Mouse (Mus musculus): ENCODE measurements around the gene Phf21a. TPM values are rescaled to one million over a fixed set of nuclear protein-coding genes. Genes with fewer than 3 reads are reported as not detected.

Phf21a gene
- polyA plus RNA-seq, 1 experiment from 2014 or later: 25.5 TPM

DNA sequence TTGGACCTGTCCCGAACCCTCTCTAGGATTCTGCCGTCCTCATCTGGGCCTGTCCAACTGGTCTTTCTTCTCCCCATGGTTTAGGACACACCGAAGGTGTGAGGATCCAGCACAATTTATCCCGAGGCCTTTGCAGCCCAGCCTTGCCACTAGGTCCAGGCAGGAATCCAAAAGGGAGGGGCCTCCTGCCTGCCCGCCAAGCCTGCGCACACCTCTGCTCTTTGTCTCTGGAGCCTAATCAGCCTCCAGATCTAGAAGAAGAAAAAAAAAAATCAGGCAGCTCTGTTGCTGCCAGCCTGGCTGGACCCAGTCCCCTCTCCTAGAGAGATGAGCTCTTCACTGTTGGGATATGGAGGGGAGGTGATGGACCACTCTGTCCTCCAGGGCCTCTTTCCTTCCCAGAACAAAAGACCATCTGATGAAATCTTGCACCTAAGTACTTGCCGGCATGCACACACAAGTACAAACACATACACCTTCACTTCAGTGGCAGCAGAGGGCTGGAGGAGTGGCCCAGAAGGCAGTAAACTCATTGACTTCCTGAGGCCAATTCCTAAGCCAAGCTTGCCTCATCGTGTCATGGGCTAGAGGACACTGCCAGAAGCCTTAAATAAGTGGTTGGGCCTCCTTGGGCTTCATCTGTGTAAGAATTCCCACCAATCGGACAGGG lies 280.0 kb downstream of the Phf21a start:
- no peak overlapping the region for H3K9ac ChIP-seq (ENCODE audit: low read depth, low read length)
- WGBS (ENCODE audit: insufficient replicate concordance): 57% methylated on average over 9 of the region's 9 CpGs
- ATAC-seq (replicated peaks; ENCODE audit: insufficient number of reproducible peaks, low FRiP score, low TSS enrichment): no peak
- no peak overlapping the region for H3K4me2 ChIP-seq
- no peak overlapping the region for H3K27ac ChIP-seq (ENCODE audit: low read depth, low read length)
- H3K4me3 ChIP-seq (ENCODE audit: low read depth, low read length): no peak overlapping the region
- H3K4me1 ChIP-seq (ENCODE audit: control insufficient read depth, insufficient read depth, low read length): peaks cover 26% of the 10 kb centered on the region
- H3K36me3 ChIP-seq (ENCODE audit: control insufficient read depth, insufficient read depth, low read length): no peaks in the 10 kb centered on the region
- peaks cover 51% of the 10 kb centered on the region for H3K27me3 ChIP-seq (ENCODE audit: control insufficient read depth, insufficient read depth, low read length)
- H3K9me3 ChIP-seq (replicated peaks; ENCODE audit: control insufficient read depth, low read length): no peaks in the 10 kb centered on the region

DNA sequence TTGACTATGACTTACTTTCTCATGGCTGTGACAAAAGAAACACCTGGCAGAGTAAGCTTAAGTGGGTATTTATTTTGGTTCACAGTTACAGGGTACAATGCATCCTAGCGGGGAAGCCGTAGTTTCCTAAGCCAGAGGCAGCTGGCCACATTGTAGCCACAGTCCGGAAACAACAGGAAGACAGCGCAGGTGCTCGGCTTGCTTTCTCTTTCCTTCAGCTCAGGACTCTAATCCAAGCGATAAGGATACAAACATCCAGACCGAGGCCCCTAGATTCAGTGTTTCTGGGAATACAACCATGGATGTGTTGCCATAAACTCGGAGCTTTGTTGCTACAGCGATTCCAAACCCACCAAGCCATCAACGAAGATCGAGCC lies 280.5 kb downstream of the Phf21a start:
- Histone ChIP-seq H3K27me3 (ENCODE audit: control insufficient read depth, insufficient read depth, low read length) (peaks cover 49% of the 10 kb centered on the region), H3K9me3 (replicated peaks; ENCODE audit: control insufficient read depth, low read length) (no peaks in the 10 kb centered on the region), H3K4me3 (ENCODE audit: low read depth, low read length) (no peak overlapping the region), H3K36me3 (ENCODE audit: control insufficient read depth, insufficient read depth, low read length) (peaks cover 1% of the 10 kb centered on the region; the same call in 1 of the 2 replicates), H3K27ac (ENCODE audit: low read depth, low read length) (no peak overlapping the region), H3K9ac (ENCODE audit: low read depth, low read length) (no peak overlapping the region), H3K4me2 (peak overlapping the region; percentile 98; the same call in 1 of the 2 replicates), H3K4me1 (ENCODE audit: control insufficient read depth, insufficient read depth, low read length) (peaks cover 26% of the 10 kb centered on the region)
- 74% methylated on average over 11 of the region's 11 CpGs for WGBS (ENCODE audit: insufficient replicate concordance)
- ATAC-seq (replicated peaks; ENCODE audit: insufficient number of reproducible peaks, low FRiP score, low TSS enrichment): no peak

DNA sequence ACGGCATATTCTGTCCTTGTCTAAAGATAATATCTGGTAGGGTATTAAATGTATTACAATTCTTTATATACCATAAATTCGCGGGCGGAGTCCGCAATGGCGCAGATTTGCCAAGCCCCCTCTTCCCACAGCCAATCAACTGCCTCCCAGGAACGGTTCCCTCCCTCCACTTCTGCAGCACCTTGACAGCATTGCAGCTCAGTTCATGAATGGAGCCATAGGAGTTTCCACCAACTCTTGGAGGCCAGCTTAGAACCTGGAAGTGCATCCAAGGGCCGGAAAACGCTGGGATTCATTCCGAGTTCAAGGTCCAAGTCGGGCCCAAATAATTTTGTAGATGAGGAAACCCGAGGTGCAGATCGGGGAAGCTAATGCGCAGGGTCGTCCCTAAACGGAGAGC lies 281.6 kb downstream of the Phf21a start, which contains the start of the genes Pex16 and Large2:
Gene Pex16, plus strand, starts transcription at position 163 of the 400 bp plus-strand sequence.
Gene Large2, minus strand, starts transcription at position 356 of the 400 bp plus-strand sequence.
- Histone ChIP-seq H3K4me2 (peak within 1 kb of the TSS; percentile 98), H3K9ac (ENCODE audit: low read depth, low read length) (peak within 1 kb of the TSS; percentile 77), H3K27me3 (ENCODE audit: control insufficient read depth, insufficient read depth, low read length) (peaks cover 38% of the 10 kb centered on the region), H3K27ac (ENCODE audit: low read depth, low read length) (peak within 1 kb of the TSS; percentile 88), H3K36me3 (ENCODE audit: control insufficient read depth, insufficient read depth, low read length) (peaks cover 6% of the 10 kb centered on the region; the same call in 1 of the 2 replicates), H3K4me1 (ENCODE audit: control insufficient read depth, insufficient read depth, low read length) (peaks cover 26% of the 10 kb centered on the region), H3K4me3 (ENCODE audit: low read depth, low read length) (peak within 1 kb of the TSS; percentile 75), H3K9me3 (replicated peaks; ENCODE audit: control insufficient read depth, low read length) (no peaks in the 10 kb centered on the region)
- WGBS (ENCODE audit: insufficient replicate concordance): 5% methylated on average over 16 of the region's 16 CpGs
- ATAC-seq (replicated peaks; ENCODE audit: insufficient number of reproducible peaks, low FRiP score, low TSS enrichment): no peak

DNA sequence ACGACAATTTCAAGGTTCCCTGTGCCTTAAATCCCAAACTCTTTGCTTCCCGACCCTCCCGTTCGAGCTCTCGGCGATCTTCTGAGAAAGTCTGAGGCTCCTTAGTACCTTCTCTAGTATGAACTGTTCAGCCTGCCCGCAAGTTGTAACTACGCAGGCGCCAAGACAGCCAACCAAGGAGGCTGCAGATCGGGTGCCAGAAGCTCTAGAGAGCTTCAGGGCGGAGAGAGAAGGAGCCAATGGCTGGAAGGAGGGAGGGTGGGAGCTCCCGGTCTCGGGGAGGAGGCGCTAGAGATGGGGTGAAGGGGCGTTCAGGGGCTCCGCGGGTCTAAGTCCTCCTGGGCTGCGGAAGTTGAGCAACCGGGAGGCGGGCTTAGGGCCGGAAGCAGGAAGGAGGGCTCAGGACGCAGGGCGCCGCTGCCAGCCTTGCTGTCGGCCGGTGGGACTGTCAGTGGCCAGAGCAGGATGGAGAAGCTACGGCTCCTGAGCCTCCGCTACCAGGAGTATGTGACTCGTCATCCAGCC lies 282.2 kb downstream of the Phf21a start:
- Histone ChIP-seq H3K4me2 (peak overlapping the region; percentile 98), H3K4me3 (ENCODE audit: low read depth, low read length) (peak overlapping the region; percentile 75), H3K27ac (ENCODE audit: low read depth, low read length) (peak overlapping the region; percentile 88), H3K27me3 (ENCODE audit: control insufficient read depth, insufficient read depth, low read length) (peaks cover 32% of the 10 kb centered on the region), H3K4me1 (ENCODE audit: control insufficient read depth, insufficient read depth, low read length) (peaks cover 26% of the 10 kb centered on the region), H3K9ac (ENCODE audit: low read depth, low read length) (peak overlapping the region; percentile 77), H3K9me3 (replicated peaks; ENCODE audit: control insufficient read depth, low read length) (no peaks in the 10 kb centered on the region), H3K36me3 (ENCODE audit: control insufficient read depth, insufficient read depth, low read length) (peaks cover 6% of the 10 kb centered on the region; the same call in 1 of the 2 replicates)
- peak; percentile 88 for ATAC-seq (replicated peaks; ENCODE audit: insufficient number of reproducible peaks, low FRiP score, low TSS enrichment)
- WGBS (ENCODE audit: insufficient replicate concordance): 0% methylated on average over 29 of the region's 29 CpGs

DNA sequence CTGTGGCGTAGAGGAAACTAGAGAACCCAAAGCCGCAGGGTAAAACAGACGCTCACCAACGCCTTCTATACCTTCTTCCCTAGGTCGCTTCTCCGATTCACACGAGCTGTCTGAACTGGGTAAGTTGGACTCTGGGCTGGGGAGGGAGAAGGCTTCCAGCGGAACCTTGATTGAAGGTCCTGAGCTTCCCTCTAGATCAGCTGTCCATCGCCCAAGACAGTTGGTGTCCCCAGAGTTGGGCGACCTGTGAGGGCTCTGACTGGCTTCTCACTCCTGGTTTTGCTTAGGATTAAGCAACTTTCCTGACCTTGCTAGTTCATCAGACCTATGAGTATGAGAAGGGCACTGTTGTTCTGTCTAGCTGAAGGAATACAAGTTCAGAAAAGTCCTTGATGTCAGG lies 282.9 kb downstream of the Phf21a start:
- H3K27ac ChIP-seq (ENCODE audit: low read depth, low read length): peak overlapping the region; percentile 88; the same call in 1 of the 2 replicates

DNA sequence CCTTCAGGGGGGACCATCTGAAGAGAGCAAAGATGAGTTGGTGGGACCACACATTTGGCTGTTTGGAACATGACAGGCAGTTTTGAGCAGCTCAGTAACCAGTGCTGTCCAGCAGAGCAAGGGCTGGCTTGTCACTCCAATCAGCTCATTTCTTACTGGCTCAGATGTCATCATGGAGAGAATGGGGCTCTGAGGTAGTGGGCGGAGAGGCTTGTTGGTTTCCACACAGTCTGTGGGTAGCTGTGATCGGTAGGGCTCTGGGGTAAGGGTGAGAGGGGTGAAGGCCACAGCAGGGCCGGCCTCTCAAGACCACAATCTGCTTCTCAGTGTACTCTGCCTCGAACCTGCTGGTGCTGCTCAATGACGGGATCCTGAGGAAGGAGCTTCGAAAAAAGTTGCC lies 283.4 kb downstream of the Phf21a start:
- 84% methylated on average over 6 of the region's 6 CpGs for WGBS (ENCODE audit: insufficient replicate concordance)
- Histone ChIP-seq H3K4me1 (ENCODE audit: control insufficient read depth, insufficient read depth, low read length) (peaks cover 15% of the 10 kb centered on the region), H3K4me3 (ENCODE audit: low read depth, low read length) (no peak overlapping the region; the same call in 1 of the 2 replicates), H3K36me3 (ENCODE audit: control insufficient read depth, insufficient read depth, low read length) (peaks cover 6% of the 10 kb centered on the region; the same call in 1 of the 2 replicates), H3K9me3 (replicated peaks; ENCODE audit: control insufficient read depth, low read length) (no peaks in the 10 kb centered on the region), H3K9ac (ENCODE audit: low read depth, low read length) (peak overlapping the region; percentile 77), H3K4me2 (peak overlapping the region; percentile 98), H3K27ac (ENCODE audit: low read depth, low read length) (no peak overlapping the region), H3K27me3 (ENCODE audit: control insufficient read depth, insufficient read depth, low read length) (peaks cover 21% of the 10 kb centered on the region)
- ATAC-seq (replicated peaks; ENCODE audit: insufficient number of reproducible peaks, low FRiP score, low TSS enrichment): no peak

More for the DNA sequence above, 282.9 kb downstream of the Phf21a start:
- peak overlapping the region; percentile 77 for H3K9ac ChIP-seq (ENCODE audit: low read depth, low read length)
- peaks cover 6% of the 10 kb centered on the region; the same call in 1 of the 2 replicates for H3K36me3 ChIP-seq (ENCODE audit: control insufficient read depth, insufficient read depth, low read length)
- ATAC-seq (replicated peaks; ENCODE audit: insufficient number of reproducible peaks, low FRiP score, low TSS enrichment): no peak
- H3K4me3 ChIP-seq (ENCODE audit: low read depth, low read length): peak overlapping the region; percentile 75
- no peaks in the 10 kb centered on the region for H3K9me3 ChIP-seq (replicated peaks; ENCODE audit: control insufficient read depth, low read length)
- H3K27me3 ChIP-seq (ENCODE audit: control insufficient read depth, insufficient read depth, low read length): peaks cover 26% of the 10 kb centered on the region
- WGBS (ENCODE audit: insufficient replicate concordance): 13% methylated on average over 10 of the region's 10 CpGs
- peaks cover 20% of the 10 kb centered on the region for H3K4me1 ChIP-seq (ENCODE audit: control insufficient read depth, insufficient read depth, low read length)
- peak overlapping the region; percentile 98 for H3K4me2 ChIP-seq

DNA sequence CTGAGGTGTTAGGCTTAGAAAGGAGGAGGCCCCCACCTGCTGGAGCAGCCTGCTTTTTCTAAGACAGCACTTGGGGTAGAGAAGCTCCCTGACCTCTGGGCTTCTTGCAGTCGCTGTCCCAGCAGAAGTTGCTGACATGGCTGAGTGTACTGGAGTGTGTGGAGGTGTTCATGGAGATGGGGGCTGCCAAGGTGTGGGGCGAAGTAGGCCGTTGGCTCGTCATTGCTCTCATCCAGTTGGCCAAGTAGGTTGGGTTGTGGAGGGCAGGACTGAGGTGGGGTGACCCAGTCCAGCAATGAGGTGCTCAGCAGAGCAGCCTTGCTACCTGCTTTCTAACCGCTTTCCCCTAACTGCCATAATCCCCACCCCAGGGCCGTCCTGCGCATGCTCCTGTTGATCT lies 284.4 kb downstream of the Phf21a start:
- peaks cover 6% of the 10 kb centered on the region; the same call in 1 of the 2 replicates for H3K36me3 ChIP-seq (ENCODE audit: control insufficient read depth, insufficient read depth, low read length)
- H3K9ac ChIP-seq (ENCODE audit: low read depth, low read length): no peak overlapping the region
- peaks cover 11% of the 10 kb centered on the region; the same call in 1 of the 2 replicates for H3K4me1 ChIP-seq (ENCODE audit: control insufficient read depth, insufficient read depth, low read length)
- no peak overlapping the region for H3K4me3 ChIP-seq (ENCODE audit: low read depth, low read length)
- 87% methylated on average over 7 of the region's 7 CpGs for WGBS (ENCODE audit: insufficient replicate concordance)
- no peaks in the 10 kb centered on the region for H3K9me3 ChIP-seq (replicated peaks; ENCODE audit: control insufficient read depth, low read length)
- no peak for ATAC-seq (replicated peaks; ENCODE audit: insufficient number of reproducible peaks, low FRiP score, low TSS enrichment)
- peaks cover 10% of the 10 kb centered on the region for H3K27me3 ChIP-seq (ENCODE audit: control insufficient read depth, insufficient read depth, low read length)
- no peak overlapping the region for H3K27ac ChIP-seq (ENCODE audit: low read depth, low read length)
- no peak overlapping the region for H3K4me2 ChIP-seq

DNA sequence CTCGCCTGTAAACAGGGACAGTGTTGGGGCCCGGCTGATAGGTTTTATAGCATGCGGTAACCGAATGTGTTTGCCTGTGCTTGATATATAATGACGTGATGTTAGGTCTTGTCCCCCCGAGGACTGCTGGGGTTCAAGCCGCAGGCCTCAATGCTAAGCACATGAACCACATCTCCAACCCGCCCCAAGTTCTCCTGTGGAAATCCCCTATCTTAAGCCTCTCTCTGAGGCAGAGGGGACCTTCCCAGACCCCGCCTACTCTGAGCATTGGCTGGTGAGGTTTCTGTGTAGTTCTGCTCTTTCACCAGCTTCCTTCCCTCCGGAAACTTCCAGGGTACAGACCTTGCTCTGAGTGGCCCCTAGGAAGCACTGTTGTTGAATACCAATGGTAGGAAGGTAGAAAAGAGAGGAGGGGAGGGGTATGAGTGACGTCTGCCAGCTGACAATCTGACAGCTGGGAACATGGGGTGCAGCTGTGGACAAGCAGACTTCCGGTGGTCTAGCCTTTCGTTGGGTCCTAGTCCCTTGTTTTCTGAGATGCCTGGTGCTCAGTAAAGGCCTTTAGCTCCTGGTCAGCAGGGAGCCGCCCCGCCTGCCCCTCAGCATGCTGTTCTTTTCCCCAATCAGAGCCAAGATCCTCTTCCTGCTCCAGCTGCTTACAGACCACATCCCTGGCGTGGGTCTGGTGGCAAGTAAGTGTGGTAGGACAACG lies 287.0 kb downstream of the Phf21a start:
- WGBS (ENCODE audit: insufficient replicate concordance): 77% methylated on average over 17 of the region's 17 CpGs
- no peaks in the 10 kb centered on the region for H3K9me3 ChIP-seq (replicated peaks; ENCODE audit: control insufficient read depth, low read length)
- H3K4me2 ChIP-seq: no peak overlapping the region
- no peak overlapping the region for H3K9ac ChIP-seq (ENCODE audit: low read depth, low read length)
- peaks cover 6% of the 10 kb centered on the region; the same call in 1 of the 2 replicates for H3K36me3 ChIP-seq (ENCODE audit: control insufficient read depth, insufficient read depth, low read length)
- H3K27ac ChIP-seq (ENCODE audit: low read depth, low read length): no peak overlapping the region
- no peak for ATAC-seq (replicated peaks; ENCODE audit: insufficient number of reproducible peaks, low FRiP score, low TSS enrichment)
- H3K4me1 ChIP-seq (ENCODE audit: control insufficient read depth, insufficient read depth, low read length): peaks cover 9% of the 10 kb centered on the region; the same call in 1 of the 2 replicates
- no peaks in the 10 kb centered on the region for H3K27me3 ChIP-seq (ENCODE audit: control insufficient read depth, insufficient read depth, low read length)
- H3K4me3 ChIP-seq (ENCODE audit: low read depth, low read length): no peak overlapping the region

Data from heart, embryonic 11.5 days (tissue).